Mouse (Mus musculus): ENCODE measurements around the gene Slc19a2.

DNA sequence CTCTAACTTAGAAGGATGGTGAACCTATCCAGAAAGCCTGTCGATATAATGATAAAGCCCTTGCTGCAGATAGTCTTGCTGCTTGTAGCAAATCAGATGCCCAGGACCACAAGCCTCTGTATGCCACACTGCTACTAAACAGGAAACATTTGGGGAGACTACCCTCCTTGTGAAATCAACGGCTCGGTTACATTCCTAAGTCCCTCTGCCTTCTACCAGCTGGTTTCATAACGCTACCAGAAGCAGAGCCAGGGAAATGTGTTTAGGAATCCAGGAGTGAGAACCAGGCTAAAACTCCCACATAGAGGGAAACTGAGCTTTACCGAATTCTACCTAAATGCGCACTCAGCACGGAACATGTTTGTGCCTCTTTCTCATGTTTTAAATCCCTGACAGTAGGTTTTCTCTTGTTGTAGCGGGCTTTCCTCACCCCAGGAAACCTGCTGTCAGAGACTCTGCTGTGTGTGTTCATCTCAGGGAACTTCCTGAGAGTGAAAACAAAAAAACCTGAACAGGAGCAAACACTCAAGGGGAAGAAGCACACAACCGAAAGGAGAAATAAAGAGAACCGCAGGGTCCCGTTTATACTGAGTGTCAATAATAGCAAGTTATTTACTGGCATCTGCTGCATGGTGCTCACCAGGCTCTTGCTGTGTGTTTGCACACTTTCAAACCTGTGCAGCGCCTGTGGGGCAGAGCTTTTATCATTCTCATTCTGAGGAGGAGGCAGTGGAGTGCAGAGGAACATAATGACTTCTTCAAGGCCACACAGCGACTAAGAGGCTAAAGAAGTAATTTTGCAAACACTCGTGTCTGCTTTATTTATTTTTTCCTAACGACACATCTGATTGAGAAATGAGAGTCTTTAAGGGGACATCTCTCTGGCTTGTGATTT lies 30.8 kb upstream of the Slc19a2 start:
- TF ChIP-seq CTCF (IDR thresholded peaks at IDR 0.05; ENCODE audit: borderline replicate concordance, control insufficient read depth, extremely low read depth, insufficient read depth, low read length, poor library complexity) (no peak), POLR2A (IDR thresholded peaks at IDR 0.05; ENCODE audit: control insufficient read depth, extremely low read depth, insufficient read depth, low read length, poor library complexity) (no peak)

Measured in thymus, adult 2 months (tissue).